Mouse (Mus musculus) induced T-regulatory cell, adult 2 months (primary cell): Measurements from ENCODE around the gene Car6.

ENCODE experiments used
- DNase-seq: peaks from one replicate; pipeline ENCODE4 v3.0.0-alpha.2; 2012; ENCODE audit warnings: low read depth

Car6 gene

GRCm38 (mm10) chr4:150229747-150230390 is 28.7 kb upstream of the Car6 start:
- no peak for DNase-seq

- DNase-seq = no peak
These were observed 27.6 kb upstream of the Car6 start for GRCm38 (mm10) chr4:150228581-150229348.

GRCm38 (mm10) chr4:150226818-150227688 is 25.9 kb upstream of the Car6 start:
- no peak for DNase-seq

- DNase-seq = no peak
These were observed 24.6 kb upstream of the Car6 start for GRCm38 (mm10) chr4:150225700-150226099.

- DNase-seq = no peak
These were observed 22.7 kb upstream of the Car6 start for GRCm38 (mm10) chr4:150223830-150224229.

GRCm38 (mm10) chr4:150221017-150221640 is 20.0 kb upstream of the Car6 start:
- no peak for DNase-seq

GRCm38 (mm10) chr4:150220584-150220983 is 19.5 kb upstream of the Car6 start:
- no peak for DNase-seq

- DNase-seq = peak; percentile 75
These were observed 18.6 kb upstream of the Car6 start for GRCm38 (mm10) chr4:150219501-150220292.

GRCm38 (mm10) chr4:150217935-150218334 is 16.8 kb upstream of the Car6 start:
- DNase-seq = peak; percentile 35

GRCm38 (mm10) chr4:150217042-150217554 is 16.0 kb upstream of the Car6 start:
- no peak for DNase-seq

- no peak for DNase-seq
These were observed 15.3 kb upstream of the Car6 start for GRCm38 (mm10) chr4:150216423-150216822.

- peak; percentile 44 for DNase-seq
These were observed 12.8 kb upstream of the Car6 start for GRCm38 (mm10) chr4:150213910-150214309.

GRCm38 (mm10) chr4:150212553-150212971 is 11.4 kb upstream of the Car6 start:
- peak; percentile 38 for DNase-seq

- DNase-seq = no peak
These were observed 10.9 kb upstream of the Car6 start for GRCm38 (mm10) chr4:150211930-150212552.

GRCm38 (mm10) chr4:150210306-150210705 is 9.2 kb upstream of the Car6 start:
- DNase-seq = no peak

- no peak for DNase-seq
These were observed 8.6 kb upstream of the Car6 start for GRCm38 (mm10) chr4:150209751-150210150.

- no peak for DNase-seq
These were observed 3.7 kb upstream of the Car6 start for GRCm38 (mm10) chr4:150204877-150205276.

- DNase-seq = no peak
These were observed 1.6 kb upstream of the Car6 start for GRCm38 (mm10) chr4:150202702-150203101.

- no peak for DNase-seq
These were observed 2.9 kb downstream of the Car6 start for GRCm38 (mm10) chr4:150198268-150198667.

- DNase-seq = peak; percentile 77
These were observed 7.2 kb downstream of the Car6 start for GRCm38 (mm10) chr4:150193915-150194314.

GRCm38 (mm10) chr4:150192199-150192598 is 8.9 kb downstream of the Car6 start:
- DNase-seq = no peak
